Mouse (Mus musculus): ENCODE measurements around the gene Mxd1. TPM values are rescaled to one million over a fixed set of nuclear protein-coding genes. Genes with fewer than 3 reads are reported as not detected.

Gene Mxd1
- total RNA-seq, 2 experiments from 2014 or later: 2.8 TPM

- intact Hi-C loops (cut with DNase I): no loop called here
- DNase-seq: no peak
Measured at GRCm38 (mm10) chr6:86654270-86654916, 14.6 kb downstream of the Mxd1 start.

GRCm38 (mm10) chr6:86653026-86653425 is 15.9 kb downstream of the Mxd1 start:
- intact Hi-C loops (cut with DNase I): no loop called here
- no peak for DNase-seq

DNA sequence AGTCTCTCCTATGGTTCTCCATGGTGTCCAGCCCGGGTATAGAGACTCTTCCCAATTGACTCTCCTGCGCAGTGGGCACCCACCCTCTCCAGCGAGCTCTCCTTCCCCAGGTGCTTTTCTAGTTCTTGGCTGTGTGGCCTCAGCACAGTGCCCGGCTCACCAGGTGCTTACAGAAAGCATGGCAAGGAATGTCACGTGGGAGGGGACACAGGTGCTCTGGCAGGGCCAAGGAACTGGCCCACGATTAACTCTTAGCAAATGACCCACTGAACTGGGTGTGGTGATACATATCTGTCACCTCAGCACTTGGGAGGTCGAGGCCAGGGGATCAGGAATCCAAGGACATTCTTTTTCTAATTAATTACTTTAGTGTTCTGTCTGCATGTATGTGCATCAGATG is 22.8 kb downstream of the Mxd1 start:
- intact Hi-C loops (cut with DNase I): no loop called here

DNA sequence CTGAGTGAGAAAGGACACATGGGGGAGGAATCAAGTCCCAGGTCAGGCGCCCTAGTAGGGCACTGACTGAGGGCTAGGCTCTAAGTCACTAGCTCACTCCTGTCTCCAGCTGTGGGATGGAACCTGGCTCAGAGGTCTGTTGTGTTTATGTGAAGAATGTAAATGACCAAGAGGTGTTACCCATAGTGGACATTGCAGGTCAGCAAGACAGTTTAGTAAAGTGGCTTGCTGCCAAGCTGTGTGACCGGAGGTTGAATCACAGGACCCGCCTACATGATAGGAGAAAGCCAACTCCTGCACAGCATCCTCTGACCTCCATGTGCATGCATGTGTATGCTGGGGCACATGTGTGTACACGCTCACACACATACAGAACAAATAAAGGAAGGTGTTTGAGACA is 23.4 kb downstream of the Mxd1 start:
- intact Hi-C loops (cut with DNase I): no loop called here
- no peak for DNase-seq

More for the DNA sequence above, 22.8 kb downstream of the Mxd1 start:
- no peak for DNase-seq

DNA sequence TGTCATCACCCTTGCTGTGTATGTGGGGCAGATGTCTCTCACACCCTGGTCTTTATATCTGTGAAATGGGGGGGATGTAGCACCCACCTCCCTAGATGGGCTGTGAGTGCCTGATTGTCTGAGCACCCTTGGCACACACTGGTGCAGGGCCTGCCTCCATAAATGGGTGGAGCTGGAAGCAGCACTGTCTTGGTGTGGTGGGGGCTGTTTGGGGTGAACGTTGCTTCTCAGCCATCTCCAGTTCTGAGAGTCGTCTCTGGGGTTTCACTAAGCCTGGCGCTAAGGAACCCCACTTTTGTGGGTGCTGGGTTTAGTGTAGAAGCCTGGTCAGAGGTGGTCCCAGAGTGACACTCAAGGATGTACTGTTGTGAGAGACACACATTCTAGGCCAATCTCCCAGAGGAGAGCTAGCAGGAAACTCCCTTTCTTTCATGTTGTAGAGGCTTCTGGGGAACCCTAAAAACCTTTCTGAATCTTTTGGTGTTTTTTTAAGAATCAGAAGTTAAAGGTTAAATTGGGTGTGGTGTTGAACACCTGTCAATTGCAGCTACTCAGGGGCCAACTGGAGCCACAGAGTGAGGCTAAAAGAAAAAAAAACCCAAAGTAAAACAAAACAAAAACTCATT is 24.1 kb downstream of the Mxd1 start:
- intact Hi-C loops (cut with DNase I): no loop called here
- no peak for DNase-seq

DNA sequence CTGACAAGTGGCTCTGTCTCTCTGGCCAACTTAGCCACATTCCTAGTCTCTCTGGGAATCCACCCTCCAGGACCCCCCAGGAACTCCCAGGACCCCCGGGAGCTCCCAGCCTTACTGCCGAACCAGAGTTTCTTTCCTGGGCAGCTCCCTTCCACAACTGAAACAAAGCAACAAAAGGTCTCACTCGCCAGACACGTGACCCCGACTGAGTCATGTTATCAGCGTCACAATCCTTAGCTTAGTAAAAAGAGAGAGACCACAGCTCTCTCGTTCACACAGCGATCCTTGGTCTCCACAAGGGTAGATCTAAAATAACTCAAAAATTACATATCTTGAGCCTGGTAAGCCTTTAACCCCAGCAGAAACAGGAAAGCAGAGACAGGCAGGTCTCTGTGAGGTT is 27.2 kb downstream of the Mxd1 start:
- no peak for DNase-seq
- intact Hi-C loops (cut with DNase I): no loop called here

DNA sequence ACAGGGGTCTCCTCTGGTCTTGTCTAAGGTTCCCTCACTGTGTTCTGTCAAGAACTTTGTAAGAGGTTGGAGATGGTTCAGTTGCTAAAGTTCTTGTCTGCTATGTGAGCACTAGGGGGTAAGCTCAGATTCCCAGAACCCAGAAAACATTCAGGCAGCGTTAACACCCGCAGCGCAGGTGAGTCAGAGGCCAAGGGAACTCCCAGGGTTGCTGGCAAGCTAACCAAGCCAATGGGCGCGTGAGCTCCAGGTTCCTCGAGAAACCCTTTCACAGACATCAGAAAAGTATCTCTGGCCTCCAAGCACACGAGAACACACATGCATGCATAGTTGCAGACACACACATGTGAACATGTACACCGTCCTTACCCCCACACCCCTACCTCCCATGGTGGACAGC is 28.2 kb downstream of the Mxd1 start:
- no peak for DNase-seq
- intact Hi-C loops (cut with DNase I): no loop called here

DNA sequence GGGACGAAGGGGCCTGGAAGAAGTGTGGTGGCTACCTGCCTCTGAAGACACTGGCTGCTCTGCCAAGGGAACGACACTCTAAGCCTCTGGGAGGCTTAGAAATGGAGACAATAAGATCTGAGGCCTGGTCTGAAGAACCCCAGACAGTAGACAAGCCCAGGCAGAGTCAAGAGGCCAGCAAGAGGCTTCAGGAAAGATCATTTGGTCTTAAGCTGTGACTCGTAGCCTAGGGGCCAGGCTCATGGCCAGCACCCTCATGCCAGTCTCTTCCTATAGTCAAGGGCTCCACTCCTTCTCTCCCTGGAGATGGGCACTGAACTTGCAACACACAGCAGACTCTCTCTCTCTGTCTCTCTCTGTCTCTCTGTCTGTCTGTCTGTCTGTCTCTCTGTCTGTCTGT is 28.8 kb downstream of the Mxd1 start:
- DNase-seq: no peak
- intact Hi-C loops (cut with DNase I): no loop called here

GRCm38 (mm10) chr6:86639180-86640160 is 29.5 kb downstream of the Mxd1 start:
- intact Hi-C loops (cut with DNase I): no loop called here
- no peak for DNase-seq

GRCm38 (mm10) chr6:86638434-86638833 is 30.5 kb downstream of the Mxd1 start:
- DNase-seq: no peak
- intact Hi-C loops (cut with DNase I): no loop called here

GRCm38 (mm10) chr6:86637860-86638259 is 31.1 kb downstream of the Mxd1 start:
- intact Hi-C loops (cut with DNase I): loop anchor here (2.0 kb wide), 1 partner anchor 87 kb away; no protein-coding TSS in a partner anchor
- DNase-seq: no peak

DNA sequence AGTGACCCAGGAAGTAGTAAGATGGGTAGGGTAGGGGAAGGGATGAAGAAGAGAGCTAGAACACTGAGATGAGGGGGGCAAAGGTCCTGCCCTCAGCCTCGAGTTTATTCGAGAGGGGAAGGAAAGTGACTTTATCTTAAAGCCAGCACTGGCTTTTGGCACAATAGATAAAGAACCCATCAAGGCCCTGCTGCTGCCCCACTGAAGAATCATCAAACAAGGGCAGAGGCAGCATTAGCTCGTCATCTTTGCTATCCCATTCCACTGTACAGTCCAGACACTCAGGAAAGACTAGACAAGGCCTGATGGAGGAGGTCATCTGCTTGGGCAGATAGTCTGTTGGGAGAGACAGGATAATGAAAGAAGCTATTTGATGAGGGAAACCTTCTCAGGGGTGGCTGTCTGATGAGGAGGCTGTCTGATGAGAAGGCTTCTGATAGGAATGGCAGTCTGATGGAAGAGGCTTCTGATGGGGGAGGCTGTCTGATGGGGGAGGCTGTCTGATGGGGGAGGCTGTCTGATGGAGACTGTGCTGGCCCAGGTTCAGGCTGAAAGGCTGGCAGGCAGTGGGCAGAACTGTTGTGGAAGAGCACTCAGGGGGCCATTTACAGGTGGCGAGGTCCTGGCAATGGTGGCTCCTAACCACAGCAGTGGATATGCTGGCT is 31.7 kb downstream of the Mxd1 start:
- intact Hi-C loops (cut with DNase I): loop anchor here (2.0 kb wide), 1 partner anchor 87 kb away; no protein-coding TSS in a partner anchor
- no peak for DNase-seq

DNA sequence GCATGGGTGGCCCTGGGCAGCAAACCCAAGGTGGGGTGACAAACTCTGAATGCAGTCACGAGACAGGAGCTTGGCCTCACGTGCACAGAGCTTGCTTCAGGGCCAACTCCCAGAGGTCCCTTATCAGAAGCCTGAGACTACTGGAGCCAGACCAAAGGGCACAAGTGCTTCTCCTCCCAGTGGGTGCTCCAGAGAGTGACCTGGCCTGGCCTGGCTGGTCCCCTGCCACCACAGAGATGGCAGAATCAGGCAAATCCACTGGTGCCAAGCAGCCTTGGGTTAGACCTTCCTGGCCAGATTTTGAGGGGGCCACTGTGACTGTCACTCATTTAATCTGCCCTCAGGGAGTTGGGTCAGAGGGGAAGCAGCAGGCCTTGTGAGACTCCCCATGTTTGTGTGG is 32.5 kb downstream of the Mxd1 start:
- intact Hi-C loops (cut with DNase I): loop anchor here (2.0 kb wide), 1 partner anchor 86 kb away; no protein-coding TSS in a partner anchor

GRCm38 (mm10) chr6:86630141-86630540 is 38.8 kb downstream of the Mxd1 start:
- no peak for DNase-seq
- intact Hi-C loops (cut with DNase I): no loop called here

More for the DNA sequence above, 32.5 kb downstream of the Mxd1 start:
- DNase-seq: no peak

GRCm38 (mm10) chr6:86627946-86628345 is 41.0 kb downstream of the Mxd1 start, which contains the start of gene Asprv1:
TSS of gene Asprv1 (plus strand) at chr6:86628164.
- no peak for DNase-seq
- intact Hi-C loops (cut with DNase I): no loop called here

DNA sequence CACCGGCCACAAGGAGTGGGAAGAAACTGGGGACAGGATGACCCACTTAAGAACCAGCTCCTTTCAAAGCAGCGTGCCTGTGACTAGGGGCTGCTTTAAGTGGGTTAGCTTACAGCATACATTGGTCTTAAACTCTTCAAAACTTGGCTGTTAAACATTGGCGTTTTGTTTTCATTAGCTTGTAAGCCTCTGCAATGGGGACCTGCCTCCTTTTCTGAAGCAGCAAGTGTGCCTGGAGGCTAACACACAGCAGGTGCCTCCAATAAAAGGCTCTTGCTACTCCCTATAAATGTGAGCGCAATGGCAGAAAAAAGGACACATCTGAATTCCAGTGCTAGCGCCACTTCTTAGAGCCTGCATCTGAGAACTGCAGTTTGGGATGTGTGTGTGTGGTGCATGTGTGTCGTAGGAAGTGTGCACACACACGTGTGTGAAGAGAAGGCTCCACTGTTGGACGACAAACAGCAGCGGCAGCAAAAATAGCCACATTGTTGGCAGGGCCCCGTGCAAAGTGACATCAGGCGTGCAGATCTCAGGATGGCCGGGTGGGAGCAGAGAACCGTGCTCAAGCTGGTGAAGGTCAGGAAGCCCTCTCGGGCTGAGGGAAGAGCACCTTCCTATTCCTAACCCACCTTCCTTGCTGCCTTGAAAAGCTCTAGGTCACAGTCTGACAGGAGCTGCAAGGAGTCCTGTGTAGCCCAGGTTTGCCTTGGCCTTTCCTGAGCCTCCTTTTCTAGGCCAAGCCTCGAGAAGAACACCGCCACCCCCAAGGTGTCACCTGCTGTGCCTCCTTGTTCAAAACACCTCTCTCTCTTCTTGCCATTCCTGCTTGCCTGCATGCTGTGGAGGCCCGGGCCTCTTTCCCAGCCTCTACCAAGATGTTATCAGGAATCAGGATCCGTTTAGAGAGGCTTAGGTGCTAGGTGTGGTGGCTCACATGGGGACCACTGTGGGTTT is 44.6 kb downstream of the Mxd1 start:
- DNase-seq: no peak
- intact Hi-C loops (cut with DNase I): no loop called here

DNA sequence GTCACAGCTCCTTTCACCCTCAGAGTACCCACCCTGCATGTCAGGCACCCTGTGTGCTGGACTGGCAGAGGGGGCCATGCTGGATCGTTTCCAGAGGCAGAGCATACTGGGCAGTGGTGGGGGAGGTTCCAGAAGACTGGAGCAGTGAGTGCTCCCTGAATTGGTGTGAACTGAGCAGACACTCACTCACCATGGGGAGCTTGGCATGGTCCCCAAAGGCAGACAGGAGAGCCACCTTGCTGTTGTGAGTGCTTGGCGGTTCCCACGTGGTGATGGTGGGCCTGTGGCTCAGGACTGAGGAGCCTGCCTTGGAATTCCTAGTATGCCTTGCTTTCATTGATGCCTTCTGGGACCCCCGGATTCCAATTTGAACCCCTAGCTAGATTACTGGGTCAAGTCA is 45.8 kb downstream of the Mxd1 start:
- no peak for DNase-seq
- intact Hi-C loops (cut with DNase I): no loop called here

DNA sequence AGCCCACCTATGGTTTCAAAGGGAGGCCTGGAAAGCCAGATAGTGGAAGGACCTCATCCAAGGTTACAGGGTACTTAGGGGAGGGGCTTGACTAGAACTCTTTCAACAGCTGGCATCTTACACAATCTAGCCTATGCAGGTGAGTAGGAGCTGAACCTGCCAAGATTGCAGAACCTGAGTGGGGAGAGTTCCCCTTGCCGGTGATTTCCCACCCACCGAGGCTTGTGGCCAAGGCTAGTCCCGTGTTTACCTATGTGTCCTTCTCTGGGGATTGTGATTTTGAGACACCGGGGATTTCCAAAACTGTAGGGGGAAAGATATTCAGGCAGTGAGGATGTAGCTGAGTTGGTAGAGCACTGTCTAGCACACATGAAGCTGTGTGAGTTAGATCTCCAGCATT is 53.7 kb downstream of the Mxd1 start:
- intact Hi-C loops (cut with DNase I): no loop called here
- no peak for DNase-seq

DNA sequence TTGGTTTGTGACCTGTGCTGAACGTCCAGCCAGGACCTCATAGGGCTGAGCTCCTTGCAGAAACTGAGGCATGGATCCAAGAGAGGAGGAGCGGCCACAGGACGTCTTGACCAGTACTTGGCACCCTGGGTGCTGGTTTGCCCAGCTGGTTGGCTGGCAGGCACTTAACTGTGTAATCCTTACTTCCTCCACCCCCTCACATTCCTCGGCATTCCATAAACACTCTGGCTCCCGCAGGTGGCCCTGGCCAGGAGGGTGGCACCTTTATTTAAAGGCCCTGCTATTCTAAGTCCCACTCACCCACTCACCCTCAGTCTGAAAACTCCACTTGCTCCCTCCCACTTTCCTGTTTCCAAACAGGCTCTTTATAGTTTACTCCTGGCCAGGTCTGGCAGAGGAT is 58.2 kb downstream of the Mxd1 start:
- DNase-seq: peak in 1 of 2 experiments; percentile 20

More for the DNA sequence above, 58.2 kb downstream of the Mxd1 start:
- intact Hi-C loops (cut with DNase I): no loop called here

Measured in gastrocnemius, postnatal 36 days (tissue).